Mouse (Mus musculus) MEL (cell line): Measurements from ENCODE around the gene Fam160a1.

Experiments used
- CHD1 ChIP-seq: IDR thresholded peaks from 2 replicates; pipeline ENCODE4 v1.6.1; 2012; ENCODE audit warnings: low read depth, mild to moderate bottlenecking, inconsistent platforms, low read length, improper control_type of control experiment
- CHD2 ChIP-seq: IDR thresholded peaks from 2 replicates; pipeline ENCODE4 v1.6.1; 2011; ENCODE audit warnings: low read length, improper control_type of control experiment
- CTCF ChIP-seq, 3 experiments: IDR thresholded peaks in 2 of 3; conservative IDR thresholded peaks in 1 of 3; 2 replicates each; pipeline ENCODE4 v1.5.1; 2011 to 2012; ENCODE audit warnings: low read length in 3 of 3, low read depth in 2 of 3, mild to moderate bottlenecking in 2 of 3, improper control_type of control experiment in 1 of 3, inconsistent platforms in 1 of 3, mixed read lengths in 1 of 3, moderate library complexity in 1 of 3; ENCODE audit not compliant: control insufficient read depth in 1 of 3, insufficient read depth in 1 of 3, poor library complexity in 1 of 3, severe bottlenecking in 1 of 3
- ELF1 ChIP-seq: IDR thresholded peaks from 2 replicates; pipeline ENCODE4 v1.6.1; 2014; ENCODE audit warnings: low read depth, mild to moderate bottlenecking, inconsistent platforms, low read length, improper control_type of control experiment, moderate library complexity
- EP300 ChIP-seq, 2 experiments: IDR thresholded peaks; 2 replicates each; pipeline ENCODE4 v1.6.1; 2011; ENCODE audit warnings: improper control_type of control experiment in 2 of 2, low read length in 2 of 2, low read depth in 1 of 2, mild to moderate bottlenecking in 1 of 2
- GABPA ChIP-seq: IDR thresholded peaks from 2 replicates; pipeline ENCODE4 v1.6.1; 2012; ENCODE audit warnings: low read depth, mild to moderate bottlenecking, inconsistent platforms, low read length, improper control_type of control experiment, moderate library complexity
- KAT2A ChIP-seq: conservative IDR thresholded peaks from 2 replicates; pipeline ENCODE4 v1.6.1; 2012; ENCODE audit warnings: low read depth, low read length, improper control_type of control experiment, inconsistent platforms
- MAX ChIP-seq: IDR thresholded peaks from 2 replicates; pipeline ENCODE4 v1.6.1; 2011; ENCODE audit warnings: low read length, improper control_type of control experiment
- MAZ ChIP-seq: IDR thresholded peaks from 2 replicates; pipeline ENCODE4 v1.6.1; 2012; ENCODE audit warnings: low read depth, mild to moderate bottlenecking, inconsistent platforms, low read length, improper control_type of control experiment
- NELFE ChIP-seq: IDR thresholded peaks from 2 replicates; pipeline ENCODE4 v1.6.1; 2011; ENCODE audit warnings: low read depth, low read length, improper control_type of control experiment
- POLR2A ChIP-seq, 2 experiments: IDR thresholded peaks; 2 replicates each; pipeline ENCODE4 v1.6.1; 2011 to 2012; ENCODE audit warnings: low read length in 2 of 2, mild to moderate bottlenecking in 2 of 2, control low read depth in 1 of 2, improper control_type of control experiment in 1 of 2, low read depth in 1 of 2, moderate library complexity in 1 of 2; ENCODE audit not compliant: control insufficient read depth in 1 of 2, insufficient read depth in 1 of 2, poor library complexity in 1 of 2
- POLR2AphosphoS5 ChIP-seq: IDR thresholded peaks from 2 replicates; pipeline ENCODE4 v1.6.1; 2012; ENCODE audit warnings: low read depth, borderline replicate concordance, mild to moderate bottlenecking, inconsistent platforms, low read length, moderate library complexity, mixed read lengths
- USF1 ChIP-seq: IDR thresholded peaks from 2 replicates; pipeline ENCODE4 v1.6.1; 2014; ENCODE audit warnings: low read depth, mild to moderate bottlenecking, inconsistent platforms, low read length, improper control_type of control experiment, moderate library complexity
- USF2 ChIP-seq, 2 experiments: IDR thresholded peaks; 2 replicates each; pipeline ENCODE4 v1.6.1; 2011 to 2012; ENCODE audit warnings: improper control_type of control experiment in 2 of 2, low read length in 2 of 2, borderline replicate concordance in 1 of 2, inconsistent platforms in 1 of 2, low read depth in 1 of 2, mild to moderate bottlenecking in 1 of 2; ENCODE audit not compliant: insufficient read depth in 1 of 2

GRCm38 (mm10) chr3:85780332-85780731, 36.8 kb downstream of the Fam160a1 start:
- TF ChIP-seq CTCF (IDR thresholded peaks at IDR 0.05 in 2 of 3, conservative IDR thresholded peaks at IDR 0.05 in 1 of 3; ENCODE audit: control insufficient read depth in 1 of 3, insufficient read depth in 1 of 3, low read depth in 2 of 3, low read length in 3 of 3, poor library complexity in 1 of 3, severe bottlenecking in 1 of 3) (no peak), USF1 (no peak), ELF1 (no peak), MAZ (no peak), NELFE (no peak), KAT2A (no peak), MAX (no peak), USF2 (IDR thresholded peaks at IDR 0.05; ENCODE audit: borderline replicate concordance in 1 of 2, insufficient read depth in 1 of 2, low read depth in 1 of 2, low read length in 2 of 2) (no peak), CHD2 (no peak), GABPA (no peak), POLR2A (IDR thresholded peaks at IDR 0.05; ENCODE audit: control insufficient read depth in 1 of 2, insufficient read depth in 1 of 2, low read depth in 1 of 2, low read length in 2 of 2, poor library complexity in 1 of 2) (no peak), POLR2AphosphoS5 (no peak), EP300 (IDR thresholded peaks at IDR 0.05; ENCODE audit: low read depth in 1 of 2, low read length in 2 of 2) (no peak), CHD1 (no peak)
